Mouse (Mus musculus) thymus, postnatal 10 days (tissue): ENCODE results near the gene Ak2.

Experiments used
- DNase-seq, 2 experiments: peaks; one replicate each; pipeline ENCODE4 v3.0.0; 2021; ENCODE audit warnings: low spot score in 2 of 2

Ak2 gene

GRCm38 (mm10) chr4:129047721-129048421, 56.1 kb downstream of the Ak2 start:
- no peak for DNase-seq

DNA sequence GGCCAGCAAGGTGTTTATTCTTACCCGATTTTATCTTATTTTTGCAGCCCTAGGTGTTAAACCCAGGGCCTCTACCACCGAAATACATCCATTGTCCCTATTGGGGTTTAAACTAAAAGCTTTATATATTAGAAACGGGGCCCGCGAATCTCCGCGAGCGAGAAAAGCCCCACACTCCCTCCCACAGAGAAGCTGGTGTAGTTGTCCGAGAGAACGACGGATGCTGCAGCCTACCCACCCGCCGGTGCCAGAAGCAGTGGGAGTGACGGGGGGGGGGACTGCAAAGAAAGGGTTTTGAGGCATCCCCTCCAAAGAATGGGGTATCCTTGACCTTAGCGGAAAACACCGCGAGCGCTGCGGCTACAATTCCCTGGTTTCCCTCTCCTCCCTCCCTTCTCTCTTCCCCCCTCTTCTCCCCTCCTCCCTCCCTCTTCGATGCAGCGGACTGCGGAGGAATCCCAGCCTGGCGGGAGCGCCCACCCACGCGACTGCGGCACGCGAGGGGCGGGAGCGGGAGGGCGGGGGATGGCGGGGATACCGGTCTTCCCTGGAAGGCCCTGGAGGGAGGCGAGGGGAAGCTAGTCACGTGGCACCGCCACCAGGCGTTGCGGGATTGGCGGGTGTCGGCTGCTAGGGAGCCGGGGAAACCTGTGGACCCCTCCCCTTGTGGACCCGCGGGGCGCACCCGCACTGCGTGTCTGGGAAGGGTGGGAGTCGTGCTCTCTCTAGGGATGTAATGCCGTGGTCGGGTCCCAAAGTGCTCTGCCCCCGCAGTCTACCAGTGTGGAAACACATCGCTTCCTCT, 56.9 kb downstream of the Ak2 start:
- no peak for DNase-seq

DNA sequence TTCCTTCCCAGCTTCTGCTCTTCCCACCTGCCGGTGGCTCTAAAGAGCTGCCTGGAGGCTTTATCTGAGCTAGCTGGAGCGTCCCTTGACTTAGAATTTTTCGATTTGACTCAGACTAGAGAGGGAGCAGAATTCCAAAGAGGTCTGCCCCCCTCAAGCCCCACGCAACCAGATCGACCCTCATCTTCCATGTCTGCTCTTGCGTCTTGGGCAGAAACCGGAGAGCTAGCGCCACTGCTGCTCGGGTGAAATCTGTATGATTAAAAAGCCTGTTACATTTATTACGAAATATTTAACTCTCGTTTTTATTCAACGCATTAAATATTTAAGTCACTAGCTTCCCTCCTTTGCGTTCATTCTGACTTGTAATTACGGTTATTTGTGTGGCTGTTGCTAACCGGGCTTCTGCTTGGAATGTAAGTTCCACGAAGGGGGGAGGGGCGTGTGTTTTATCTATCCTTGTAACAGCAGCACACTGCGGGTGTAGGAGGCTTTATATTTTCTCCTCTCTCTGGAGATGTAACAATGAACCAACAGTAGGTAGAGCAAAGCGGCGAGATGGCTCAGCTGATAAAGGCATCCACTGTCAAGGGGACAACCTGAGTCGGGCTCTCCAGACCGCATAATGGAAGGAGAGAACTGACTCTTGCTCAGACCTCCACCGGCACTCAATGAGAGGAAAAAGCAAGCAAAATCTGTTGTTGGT, 57.7 kb downstream of the Ak2 start:
- no peak for DNase-seq

DNA sequence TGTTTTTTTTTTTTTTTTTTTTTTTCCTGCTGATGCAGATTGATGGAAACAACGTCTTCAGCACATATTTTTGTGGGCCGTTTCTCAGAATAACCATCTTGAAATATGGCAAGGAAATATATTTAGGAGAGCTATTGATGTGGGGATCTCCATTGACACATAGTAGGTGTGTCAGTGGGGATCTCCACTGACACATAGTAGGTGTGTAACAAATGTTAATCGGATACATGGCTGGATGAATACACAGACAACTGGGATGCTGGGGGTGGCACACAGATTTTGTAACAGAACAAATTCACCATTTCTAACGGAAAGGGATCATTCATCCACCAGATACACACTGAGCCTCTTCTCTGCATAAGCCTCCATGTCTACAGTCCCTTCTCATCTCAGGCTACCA, 58.6 kb downstream of the Ak2 start:
- DNase-seq, result no peak

GRCm38 (mm10) chr4:129050901-129051417, 59.2 kb downstream of the Ak2 start:
- no peak for DNase-seq

- DNase-seq, result no peak
These were observed 59.9 kb downstream of the Ak2 start for GRCm38 (mm10) chr4:129051461-129052183.

DNA sequence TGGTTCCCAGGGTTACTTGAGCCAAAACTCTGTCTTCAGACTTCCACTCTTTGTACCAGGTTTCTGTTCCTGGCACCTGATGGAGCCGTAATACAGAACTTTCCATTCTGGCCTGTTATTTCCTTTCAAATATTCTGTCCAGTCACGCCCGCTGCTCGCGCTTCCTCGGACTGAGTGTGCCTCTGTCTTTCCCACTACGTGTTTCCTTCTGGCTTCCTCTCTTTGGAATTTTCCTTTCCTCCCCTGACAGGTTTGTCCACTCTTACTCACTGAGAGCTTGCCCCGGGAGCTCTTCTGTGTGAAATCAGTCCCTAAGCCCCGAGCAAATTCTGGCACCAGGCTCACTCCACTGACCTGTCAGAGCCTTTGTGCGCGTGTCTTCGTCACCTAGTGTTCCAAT, 63.0 kb downstream of the Ak2 start:
- DNase-seq, result no peak

GRCm38 (mm10) chr4:129055562-129055961, 63.8 kb downstream of the Ak2 start:
- DNase-seq, result no peak

- DNase-seq, result peak; percentile 90 to 95
These were observed 65.9 kb downstream of the Ak2 start for GRCm38 (mm10) chr4:129057533-129058206.

DNA sequence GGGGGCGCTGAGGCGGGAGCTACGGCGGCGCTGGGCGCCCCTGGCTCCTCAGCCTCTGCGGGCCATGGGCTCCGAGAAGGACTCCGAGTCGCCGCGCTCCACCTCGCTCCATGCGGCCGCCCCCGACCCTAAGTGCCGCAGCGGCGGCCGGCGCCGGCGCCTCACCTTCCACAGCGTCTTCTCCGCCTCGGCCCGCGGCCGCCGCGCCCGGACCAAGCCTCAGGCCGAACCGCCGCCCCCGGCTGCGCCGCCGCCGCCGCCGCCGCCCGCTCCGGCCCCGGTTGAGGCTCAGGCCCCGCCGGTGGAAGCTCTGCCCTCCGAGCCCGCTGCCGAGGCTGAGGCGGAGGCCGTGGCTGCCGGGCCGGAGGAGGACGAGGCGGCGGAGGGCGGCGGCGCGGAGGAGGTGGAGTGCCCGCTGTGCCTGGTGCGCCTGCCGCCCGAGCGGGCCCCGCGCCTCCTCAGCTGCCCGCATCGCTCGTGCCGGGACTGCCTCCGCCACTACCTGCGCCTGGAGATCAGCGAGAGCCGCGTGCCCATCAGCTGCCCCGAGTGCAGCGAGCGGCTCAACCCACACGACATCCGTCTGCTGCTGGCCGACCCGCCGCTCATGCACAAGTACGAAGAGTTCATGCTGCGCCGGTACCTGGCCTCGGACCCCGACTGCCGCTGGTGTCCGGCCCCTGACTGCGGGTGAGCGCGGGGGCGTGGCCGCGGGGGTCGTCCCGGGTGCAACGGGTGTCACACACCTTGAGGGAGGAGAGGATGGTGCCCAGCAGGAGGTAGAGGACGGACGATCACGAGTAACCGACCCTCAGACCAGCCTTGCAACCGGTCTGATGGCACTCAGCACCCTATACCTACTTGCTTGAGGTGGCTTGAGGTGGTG, 66.7 kb downstream of the Ak2 start, which contains the start of gene Rnf19b:
Gene Rnf19b, plus strand, starts transcription at position 65 of the 886 bp plus-strand sequence.
- DNase-seq, result peak; percentile 36 to 40

DNA sequence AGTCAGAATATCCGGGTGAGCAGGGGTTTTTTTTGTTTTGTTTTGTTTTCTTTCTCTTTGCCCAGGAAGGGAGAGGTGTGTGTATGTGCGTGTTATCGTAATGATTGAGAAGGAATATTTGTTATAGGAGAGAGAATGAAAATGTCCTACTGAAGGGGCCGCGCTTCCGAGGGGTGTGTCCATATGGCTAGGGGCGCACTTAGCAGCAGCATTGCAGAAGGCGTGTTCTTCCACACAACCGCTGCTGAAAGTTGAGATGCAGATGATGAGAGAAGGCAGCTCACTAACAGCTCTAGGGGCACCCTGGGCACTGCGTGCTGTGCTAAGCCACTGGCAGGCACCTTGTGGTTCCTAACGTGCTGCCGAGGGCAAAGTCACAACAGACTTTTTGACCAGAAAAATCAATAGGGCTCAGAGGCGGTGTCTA, 67.4 kb downstream of the Ak2 start:
- DNase-seq, result peak in 1 of 2 experiments; percentile 8

- DNase-seq, result no peak
These were observed 68.2 kb downstream of the Ak2 start for GRCm38 (mm10) chr4:129059922-129060321.
